Mouse (Mus musculus) CH12.LX (cell line): ENCODE measurements around the gene Slc25a48.

Experiments
- CTCF ChIP-seq, 2 experiments: IDR thresholded peaks in 1 of 2; conservative IDR thresholded peaks in 1 of 2; 2 replicates each; pipeline ENCODE4 v1.5.1; 2011 to 2012; ENCODE audit warnings: low read depth in 2 of 2, low read length in 2 of 2, improper control_type of control experiment in 1 of 2, inconsistent platforms in 1 of 2, mild to moderate bottlenecking in 1 of 2, moderate library complexity in 1 of 2
- E2F4 ChIP-seq: IDR thresholded peaks from 2 replicates; pipeline ENCODE4 v1.6.1; 2011; ENCODE audit warnings: low read depth, low read length, improper control_type of control experiment; ENCODE audit not compliant: insufficient replicate concordance
- NRF1 ChIP-seq: IDR thresholded peaks from 2 replicates; pipeline ENCODE4 v1.6.1; 2014; ENCODE audit warnings: low read depth, mild to moderate bottlenecking, inconsistent platforms, low read length, improper control_type of control experiment, moderate library complexity
- POLR2A ChIP-seq: IDR thresholded peaks from 2 replicates; pipeline ENCODE4 v1.6.1; 2011; ENCODE audit warnings: low read depth, mild to moderate bottlenecking, improper control_type of control experiment, low read length
- SMC3 ChIP-seq: IDR thresholded peaks from 2 replicates; pipeline ENCODE4 v1.6.1; 2011; ENCODE audit warnings: low read depth, low read length, improper control_type of control experiment
- TCF12 ChIP-seq: IDR thresholded peaks from 2 replicates; pipeline ENCODE4 v1.6.1; 2014; ENCODE audit warnings: low read depth, mild to moderate bottlenecking, inconsistent platforms, low read length, improper control_type of control experiment

DNA sequence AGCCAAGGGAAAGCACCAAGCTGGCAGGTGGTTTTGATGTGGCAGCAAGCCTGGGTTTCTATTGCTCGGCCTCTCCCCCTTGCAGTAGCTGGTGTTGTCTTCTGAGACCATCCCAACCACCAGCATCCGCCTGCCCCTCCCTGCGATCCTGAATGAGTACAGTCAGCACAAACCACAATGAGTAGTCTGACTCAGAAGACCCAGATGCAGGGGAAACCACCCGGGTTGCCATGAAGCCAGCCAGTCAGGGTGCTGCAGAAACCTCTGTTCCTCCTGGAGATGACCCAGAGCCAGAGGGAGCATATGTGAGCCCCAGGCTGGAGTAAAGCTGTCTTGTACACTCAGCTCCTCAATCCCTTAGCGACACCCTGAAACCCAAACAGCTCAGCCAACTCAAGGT, 38.6 kb downstream of the Slc25a48 start:
- TF ChIP-seq SMC3 (no peak), CTCF (conservative IDR thresholded peaks at IDR 0.05 in 1 of 2, IDR thresholded peaks at IDR 0.05 in 1 of 2; ENCODE audit: low read depth in 2 of 2, low read length in 2 of 2) (no peak), POLR2A (no peak), TCF12 (peak; percentile 68), NRF1 (no peak), E2F4 (no peak)
